Mouse (Mus musculus): ENCODE measurements around the gene Basp1.
"Not testable (repeated sequence)": the region's sequence is repeated elsewhere in the genome, so short reads cannot be mapped to it uniquely, and the experiment has no call there.

Gene Basp1

DNA sequence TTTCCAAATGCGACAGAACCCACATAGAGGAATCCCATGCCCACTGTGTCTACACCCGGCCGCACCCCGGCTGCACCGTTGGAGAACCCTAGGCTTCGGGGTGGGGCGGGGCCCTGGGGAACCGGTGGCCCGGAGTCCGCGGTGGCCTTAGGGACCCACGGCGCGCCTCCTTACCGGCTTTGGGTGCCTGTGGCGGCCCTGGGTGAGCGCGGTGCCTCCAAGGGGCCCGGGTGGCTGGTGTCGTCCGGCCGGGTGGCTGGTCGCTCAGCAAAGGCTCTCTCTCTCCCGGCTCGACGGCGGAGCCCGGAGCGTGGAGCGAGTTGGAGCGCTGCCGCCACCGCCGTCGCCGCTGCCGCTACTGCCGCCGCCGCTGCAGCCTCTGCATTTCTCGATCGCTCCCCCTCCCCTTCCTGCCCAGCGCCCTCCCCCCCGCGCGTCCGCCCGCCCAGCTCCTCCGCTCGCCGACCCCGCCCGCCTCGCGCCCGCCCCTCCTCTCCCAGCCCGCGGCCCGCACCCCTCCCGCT is at the start of gene Basp1:
Gene Basp1, minus strand, starts transcription at position 387 of the 524 bp plus-strand sequence.
- peak; percentile 11 for DNase-seq

GRCm38 (mm10) chr15:25463076-25463475 is 49.5 kb upstream of the Basp1 start:
- DNase-seq: not testable (repeated sequence)

- DNase-seq: no peak
Observed at GRCm38 (mm10) chr15:25462056-25462762, 48.6 kb upstream of the Basp1 start.

DNA sequence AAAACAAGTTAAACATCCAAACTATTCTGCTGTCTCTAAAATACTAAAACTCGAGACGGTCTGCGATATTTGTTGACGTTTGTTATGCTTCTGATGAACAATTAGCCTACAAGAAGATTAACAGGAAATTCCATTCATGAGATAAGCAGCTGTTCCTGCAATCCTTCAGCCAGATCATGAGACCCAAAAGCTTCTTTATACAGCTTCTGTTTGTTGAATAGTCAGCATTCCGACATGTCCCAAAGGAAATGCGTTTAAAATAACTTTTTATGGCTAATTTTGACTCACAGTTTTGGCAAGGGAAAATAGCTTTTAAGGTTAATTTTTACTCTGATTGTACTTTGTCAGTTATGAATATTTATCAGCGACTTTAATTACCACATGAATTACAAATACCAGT is 46.3 kb upstream of the Basp1 start:
- DNase-seq: no peak

DNA sequence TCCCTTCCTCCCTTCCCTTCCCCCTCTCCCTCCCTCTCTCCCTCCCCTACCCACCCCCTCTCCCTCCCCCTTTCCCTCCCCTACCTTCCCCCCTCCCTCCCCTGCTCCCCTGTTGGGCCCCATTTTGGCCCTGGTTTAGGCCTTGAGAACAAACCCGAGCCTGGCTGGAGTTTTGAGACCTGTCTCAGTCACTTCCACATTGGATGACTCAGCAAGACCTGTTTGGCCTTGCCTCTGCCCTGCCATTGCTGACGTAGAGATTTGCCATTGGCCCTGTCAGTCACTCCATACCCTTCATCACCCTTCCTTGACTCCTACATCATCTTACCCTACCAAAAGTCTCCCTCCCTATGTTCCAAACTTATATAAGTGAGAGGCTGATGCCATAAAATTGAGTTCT is 43.9 kb upstream of the Basp1 start:
- DNase-seq: no peak

DNA sequence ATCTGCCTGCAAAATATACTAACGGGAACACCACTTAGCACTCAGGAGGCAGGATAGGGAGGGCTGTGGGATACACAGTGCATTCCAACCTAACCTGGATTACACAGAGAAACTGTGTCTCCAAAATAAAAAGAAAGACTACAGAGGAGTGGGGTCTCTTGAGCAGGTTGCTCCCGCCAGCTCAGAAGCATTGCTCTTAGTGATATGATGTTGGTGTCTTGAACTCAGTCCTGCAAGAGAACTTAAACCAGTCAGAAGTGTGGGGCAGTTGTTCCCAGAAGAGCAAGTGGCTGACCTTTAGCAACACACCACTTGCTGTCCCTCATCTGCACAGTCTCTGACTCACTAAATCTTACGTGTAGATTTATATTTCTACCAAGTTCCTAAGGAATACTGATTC is 40.0 kb upstream of the Basp1 start:
- no peak for DNase-seq

DNA sequence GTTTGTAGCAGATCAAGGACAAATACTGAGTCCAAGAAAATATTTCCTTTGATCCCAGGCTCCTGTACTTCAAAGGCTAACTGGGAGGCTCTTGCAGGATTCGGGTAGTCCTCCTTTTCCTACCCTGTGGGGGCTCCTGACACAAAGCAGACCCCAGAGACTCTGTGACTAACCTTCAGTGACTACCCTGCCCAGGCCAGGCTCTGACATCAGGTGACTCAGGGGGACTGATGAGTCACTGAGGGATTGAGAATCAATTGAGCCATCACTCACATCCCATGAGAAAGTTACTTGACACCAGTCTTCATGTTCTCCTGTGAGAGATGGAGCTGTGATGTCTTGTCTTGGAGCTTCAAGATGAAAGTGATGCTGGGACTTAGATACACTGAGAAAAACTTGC is 35.8 kb upstream of the Basp1 start:
- no peak for DNase-seq

GRCm38 (mm10) chr15:25448703-25449340 is 35.3 kb upstream of the Basp1 start:
- DNase-seq: no peak

GRCm38 (mm10) chr15:25447136-25447535 is 33.6 kb upstream of the Basp1 start:
- DNase-seq: no peak

DNA sequence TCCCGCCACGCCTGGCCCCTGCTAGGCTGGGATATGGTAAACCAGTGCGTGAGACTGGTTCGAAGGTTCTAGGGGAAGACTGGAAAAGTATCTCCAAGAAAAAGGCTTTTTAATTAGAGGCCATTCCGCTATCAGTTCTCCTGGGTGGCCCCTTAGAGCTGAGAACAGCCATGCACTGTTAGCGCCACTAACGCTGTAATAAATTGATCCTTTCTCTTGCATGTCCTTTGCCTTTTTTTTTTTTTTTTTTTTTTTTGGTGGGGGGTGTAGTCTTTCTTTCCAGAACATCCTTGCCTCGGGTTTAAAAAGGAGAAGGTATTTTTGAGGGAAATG is 32.6 kb upstream of the Basp1 start:
- DNase-seq: no peak

GRCm38 (mm10) chr15:25445361-25446154 is 32.0 kb upstream of the Basp1 start:
- no peak for DNase-seq

- DNase-seq: no peak
Observed at GRCm38 (mm10) chr15:25444208-25444607, 30.6 kb upstream of the Basp1 start.

- no peak for DNase-seq
Observed at GRCm38 (mm10) chr15:25443140-25443790, 29.7 kb upstream of the Basp1 start.

DNA sequence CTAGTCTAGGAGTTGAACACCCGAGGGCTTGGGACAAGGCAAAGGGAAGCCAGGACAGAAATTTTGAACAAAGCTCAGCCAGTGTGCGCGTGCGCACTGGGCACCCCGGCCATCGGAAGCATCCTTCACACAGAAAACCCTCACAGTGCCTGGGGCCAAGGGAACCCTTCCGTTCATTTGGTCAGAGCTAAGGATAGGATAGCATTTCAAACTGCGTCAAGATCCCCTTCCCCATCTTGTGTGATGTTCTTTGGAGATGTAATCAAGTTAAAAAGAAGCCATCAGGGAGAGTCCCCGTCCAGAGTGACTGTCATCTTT is 28.3 kb upstream of the Basp1 start:
- DNase-seq: no peak

DNA sequence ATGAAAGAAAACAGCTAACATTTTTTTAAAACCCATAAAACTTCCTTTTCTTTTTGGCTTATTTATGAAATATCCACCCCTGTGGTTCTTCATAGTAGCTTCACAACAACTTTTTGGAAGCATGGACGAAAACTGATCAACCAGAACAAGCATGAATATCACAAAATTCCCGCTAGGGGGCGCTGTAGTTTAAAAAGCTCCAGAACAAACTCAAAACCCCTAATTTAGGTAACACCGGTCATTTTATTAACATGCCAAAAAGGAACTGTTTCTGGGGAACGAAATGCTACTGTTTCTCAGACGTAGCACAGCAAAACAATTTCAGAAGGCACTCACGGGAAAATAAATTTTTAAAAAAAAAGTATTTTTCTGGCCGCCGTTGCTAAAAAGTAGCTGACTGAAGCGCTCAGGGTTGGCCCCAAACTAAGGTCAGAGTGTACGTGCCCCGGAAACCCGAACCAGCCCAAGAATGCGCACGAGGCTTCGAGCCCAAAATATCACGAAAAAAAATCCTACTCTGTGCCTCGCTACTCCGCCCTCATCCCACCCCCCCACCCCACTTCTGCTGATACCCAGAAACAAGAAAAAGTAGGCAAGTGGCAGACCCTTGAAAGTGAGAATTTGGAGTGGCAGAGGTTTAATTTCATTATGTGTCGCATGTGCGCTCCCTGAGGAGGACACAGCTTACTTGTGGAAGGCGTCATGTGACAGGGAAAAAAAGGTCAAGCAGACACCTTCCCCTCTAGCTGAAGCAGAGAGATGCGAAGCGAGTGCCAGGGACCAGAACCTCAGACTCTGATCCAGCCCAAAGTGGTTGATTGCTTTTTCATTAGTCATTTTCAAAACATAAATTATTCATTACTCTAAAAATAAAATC is 27.7 kb upstream of the Basp1 start:
- peak; percentile 60 for DNase-seq

- no peak for DNase-seq
Observed at GRCm38 (mm10) chr15:25440317-25440716, 26.8 kb upstream of the Basp1 start.

DNA sequence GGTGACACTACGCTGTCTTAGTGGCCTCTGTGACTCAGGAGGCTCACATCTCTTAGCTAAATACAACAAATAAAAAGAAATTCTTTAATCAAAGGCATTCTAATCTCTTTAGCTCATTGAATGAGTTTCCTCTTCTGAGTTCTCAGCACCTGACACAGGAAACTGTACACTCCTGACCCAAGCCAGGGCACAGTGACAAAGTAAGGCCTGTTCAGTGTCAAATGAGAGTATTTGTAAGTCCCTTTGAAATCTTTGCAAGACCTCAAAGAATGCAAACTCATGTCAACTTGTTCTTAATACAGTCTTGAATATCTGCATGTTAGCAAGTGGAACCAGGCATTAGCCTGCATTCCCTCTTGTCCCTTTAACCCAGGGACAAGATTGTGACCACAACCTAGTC is 18.8 kb upstream of the Basp1 start:
- DNase-seq: no peak

- DNase-seq: no peak
Observed at GRCm38 (mm10) chr15:25430167-25430566, 16.6 kb upstream of the Basp1 start.

DNA sequence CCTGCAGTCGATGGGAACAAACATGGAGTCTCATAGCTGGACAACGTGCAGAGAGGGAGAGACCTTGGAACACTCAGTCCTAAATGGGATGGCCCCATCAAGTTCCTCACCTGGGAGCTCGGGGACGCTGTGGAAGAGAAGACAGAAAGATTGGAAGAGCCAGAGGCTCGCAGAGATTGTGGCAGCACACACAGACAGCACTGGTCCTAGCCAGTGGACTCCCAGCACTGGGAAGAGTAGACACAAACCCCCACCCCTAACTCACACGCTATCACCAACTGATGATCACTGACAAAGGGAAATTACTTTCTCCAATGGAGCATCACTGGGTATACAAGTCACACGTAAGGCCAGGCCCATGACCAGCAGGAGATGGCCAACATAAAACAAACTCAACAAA is 15.4 kb upstream of the Basp1 start:
- no peak for DNase-seq

DNA sequence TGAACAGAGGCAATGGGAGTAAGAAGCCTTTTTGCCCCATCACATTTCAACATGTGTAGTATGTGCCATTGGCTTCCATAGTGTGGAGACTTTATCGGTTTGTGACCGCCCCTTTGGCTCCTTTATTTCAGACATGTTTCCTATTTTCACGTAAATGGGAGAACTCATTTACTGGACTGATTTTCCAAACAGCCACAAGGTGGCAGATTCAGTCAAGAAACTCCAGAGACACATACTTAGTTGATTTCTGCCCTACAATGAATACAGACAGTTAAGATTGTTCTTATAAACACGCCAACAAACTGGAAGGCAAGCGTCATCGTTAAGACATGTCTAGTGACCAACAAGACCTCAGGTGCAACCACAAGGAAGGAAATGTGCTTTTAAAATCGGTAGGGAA is 15.0 kb upstream of the Basp1 start:
- DNase-seq: peak; percentile 30

- DNase-seq: no peak
Observed at GRCm38 (mm10) chr15:25420266-25420665, 6.7 kb upstream of the Basp1 start.

DNA sequence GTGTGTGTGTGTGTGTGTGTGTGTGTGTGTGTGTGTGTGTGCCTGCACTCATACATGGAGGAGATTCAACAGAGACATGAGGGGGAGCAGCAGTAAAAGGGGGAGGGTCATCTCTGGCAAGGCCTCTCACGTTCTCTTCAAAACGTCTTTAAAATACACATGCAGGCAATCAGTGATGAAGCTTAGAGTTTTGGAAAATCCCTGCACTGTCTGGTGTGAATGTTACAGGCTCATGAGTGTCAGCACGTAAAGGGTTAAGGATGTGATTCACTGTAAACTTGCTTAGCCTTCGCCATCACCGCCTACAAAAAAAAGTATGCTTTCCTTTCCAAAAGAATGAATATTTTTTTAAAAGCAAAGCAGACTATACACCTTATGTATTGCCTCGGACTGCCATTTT is 2.8 kb upstream of the Basp1 start:
- no peak for DNase-seq

- DNase-seq: no peak
Observed at GRCm38 (mm10) chr15:25415958-25416357, 2.4 kb upstream of the Basp1 start.
